Mouse (Mus musculus) urinary bladder, adult 2 months (tissue): ENCODE data around the gene Gk5. TPM values are rescaled to one million over a fixed set of nuclear protein-coding genes. Genes with fewer than 3 reads are reported as not detected.
A peak's percentile ranks its signal among the peaks of the same experiment; 100 is the strongest.
"Not testable (repeated sequence)": the region's sequence is repeated elsewhere in the genome, so short reads cannot be mapped to it uniquely, and the experiment has no call there.

ENCODE experiments used
- DNase-seq: peaks from one replicate; pipeline ENCODE4 v3.0.0; 2022; ENCODE audit warnings: low spot score
- polyA plus RNA-seq: library from polyadenylated mRNA; depleted of rRNA; stranded (reverse); fragments of >200 nt; gene quantifications from 2 replicates; pipeline ENCODE4 v1.2.3, GENCODE M21; 2012

The Gk5 gene
- polyA plus RNA-seq, 1 experiment: 6.5 TPM

DNA sequence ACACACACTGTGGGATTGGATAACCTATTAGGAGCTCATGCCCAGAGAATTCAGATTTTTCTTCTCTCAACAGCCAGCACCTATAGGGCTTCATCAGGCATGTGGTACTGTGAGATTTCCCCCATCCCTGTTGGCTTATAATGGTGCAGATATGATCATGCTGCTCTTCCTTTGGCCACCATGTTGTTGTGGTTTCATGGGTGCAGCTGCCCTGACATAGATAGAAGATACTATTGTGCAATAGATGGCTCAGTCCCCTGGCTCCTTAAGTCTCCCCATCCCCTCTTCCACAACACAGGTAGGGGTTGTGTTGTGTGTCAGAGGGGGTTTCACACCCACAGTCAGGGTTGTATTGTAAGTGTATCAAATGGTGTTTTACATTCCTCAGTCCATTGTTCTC lies 25.7 kb downstream of the Gk5 start:
- no peak for DNase-seq

- no peak for DNase-seq
Observed at GRCm38 (mm10) chr9:96152801-96153200, 33.6 kb downstream of the Gk5 start.

DNA sequence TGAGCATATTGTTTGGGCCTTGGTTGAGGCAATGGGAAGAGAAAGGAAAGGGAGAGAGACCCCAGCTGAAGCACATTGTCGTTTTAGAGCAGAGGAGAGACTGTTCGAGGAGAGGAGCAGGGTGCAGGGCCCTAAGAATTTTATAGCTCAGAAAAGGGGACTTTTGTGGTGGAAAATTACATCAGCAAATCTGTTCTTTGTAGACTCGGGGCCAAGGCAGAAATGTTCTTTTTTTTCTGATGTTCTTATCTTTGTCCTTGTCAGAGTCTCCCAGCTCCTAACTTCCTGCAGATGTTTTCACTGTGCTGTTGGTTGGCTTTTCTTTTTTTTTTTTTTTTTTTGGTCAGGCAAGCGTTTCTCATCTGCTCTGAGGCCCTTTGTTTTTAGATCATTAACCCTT lies 39.3 kb downstream of the Gk5 start:
- no peak for DNase-seq

GRCm38 (mm10) chr9:96159047-96159446 lies 39.9 kb downstream of the Gk5 start:
- DNase-seq: no peak

DNA sequence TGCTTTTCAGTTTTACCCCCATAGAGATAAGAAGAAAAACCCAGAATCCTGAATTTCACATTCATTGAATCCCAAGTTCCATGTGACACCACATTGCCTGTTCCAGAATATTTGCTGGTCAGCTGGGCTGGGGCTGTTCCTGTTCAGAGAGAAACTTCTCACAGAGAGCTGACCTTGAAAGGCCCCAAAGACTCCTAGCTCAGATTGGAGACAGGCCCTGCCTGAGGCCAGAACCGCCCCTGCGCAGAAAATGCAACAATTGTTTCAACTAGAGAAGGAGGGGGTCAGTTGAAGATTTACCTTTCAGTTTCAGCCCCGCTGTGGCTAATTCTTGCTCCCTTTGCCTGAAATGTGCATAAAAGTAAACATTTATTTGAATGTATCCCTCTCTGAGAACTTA lies 41.6 kb downstream of the Gk5 start:
- no peak for DNase-seq

- no peak for DNase-seq
Observed at GRCm38 (mm10) chr9:96162421-96162820, 43.3 kb downstream of the Gk5 start.

DNA sequence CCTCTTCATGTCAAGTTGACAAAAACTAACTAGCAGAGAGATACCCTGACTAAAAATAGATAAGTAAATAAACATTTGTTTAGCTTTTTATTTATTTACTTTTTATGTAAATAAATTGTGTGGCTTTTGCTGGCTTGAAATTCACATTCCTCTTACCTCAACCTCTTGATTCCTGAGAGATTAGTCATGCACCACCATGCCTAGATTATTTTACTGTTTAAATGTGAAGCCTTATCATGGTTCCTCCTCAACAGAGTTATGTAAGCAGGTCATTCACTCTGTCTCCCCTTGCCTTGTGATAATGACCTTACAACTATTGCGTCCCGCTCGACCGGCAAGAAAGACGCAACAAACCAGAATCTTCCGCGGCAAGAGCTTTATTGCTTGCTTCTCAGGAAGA lies 44.3 kb downstream of the Gk5 start:
- DNase-seq: no peak

- DNase-seq: not testable (repeated sequence)
Observed at GRCm38 (mm10) chr9:96163983-96164382, 44.8 kb downstream of the Gk5 start.

DNA sequence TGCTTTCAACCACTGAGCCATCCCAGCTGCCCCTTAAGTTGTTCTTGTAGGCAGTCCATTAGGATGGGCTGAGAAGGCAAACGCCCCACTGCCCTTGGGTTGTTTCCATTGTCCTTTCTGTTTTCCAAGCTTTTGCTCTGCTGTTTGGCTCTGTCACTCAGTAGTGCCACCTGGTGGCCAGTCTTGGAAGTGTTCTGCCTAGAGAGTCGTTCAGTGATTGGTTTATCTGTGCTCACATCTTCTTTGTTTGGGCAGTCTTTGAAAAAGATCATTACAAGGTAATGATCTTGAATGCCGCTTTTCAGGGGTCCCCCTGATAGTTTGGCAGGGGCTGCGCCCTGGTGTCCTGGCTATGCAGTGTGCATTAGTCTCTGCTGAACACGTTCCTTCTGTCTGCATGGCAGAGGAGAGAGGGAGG lies 48.0 kb downstream of the Gk5 start:
- peak; percentile 35 for DNase-seq

- no peak for DNase-seq
Observed at GRCm38 (mm10) chr9:96170600-96170999, 51.4 kb downstream of the Gk5 start.

GRCm38 (mm10) chr9:96184909-96185308 lies 65.7 kb downstream of the Gk5 start:
- no peak for DNase-seq

- no peak for DNase-seq
Observed at GRCm38 (mm10) chr9:96186701-96187100, 67.5 kb downstream of the Gk5 start.

DNA sequence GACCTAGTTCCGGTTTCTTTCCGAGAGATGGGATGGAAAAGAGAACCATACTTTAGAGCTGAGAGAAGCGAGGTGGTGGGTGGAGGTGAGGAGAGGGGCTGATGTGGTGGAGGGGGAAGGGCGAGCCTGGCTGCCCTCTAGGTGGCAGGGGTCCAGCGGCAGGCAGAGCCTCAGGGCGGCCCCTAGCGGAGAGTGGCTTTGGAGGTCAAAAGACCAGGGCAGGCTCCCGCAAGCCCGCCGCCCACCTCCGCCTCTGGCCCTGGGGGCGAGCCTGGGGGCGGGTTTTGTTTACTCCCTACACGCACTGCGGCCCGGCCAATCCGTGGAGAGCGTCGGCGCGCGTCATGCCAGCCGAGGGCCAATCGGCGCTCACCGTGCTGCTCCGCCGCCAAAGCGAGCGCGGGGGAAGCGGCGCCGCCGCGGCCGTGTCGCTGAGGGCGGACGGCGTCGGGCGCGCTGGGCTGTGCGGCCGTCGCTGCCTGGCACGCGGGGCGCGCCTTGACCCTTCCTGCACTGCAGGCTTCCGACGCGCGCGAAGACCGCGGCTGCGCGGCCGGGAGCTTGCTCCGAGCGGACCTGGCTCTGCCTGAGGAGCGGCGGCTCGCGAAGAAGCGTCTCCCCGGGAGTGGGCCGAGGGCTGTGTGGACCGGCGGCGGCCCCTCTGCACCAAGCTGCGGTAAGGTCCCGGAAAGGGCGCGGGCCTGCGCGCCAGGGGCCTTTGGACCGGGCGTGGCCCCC lies 76.9 kb downstream of the Gk5 start, which contains the start of gene Tfdp2:
TSS of gene Tfdp2 (plus strand) at position 391 of the 738 bp plus-strand sequence.
- peak; percentile 78 for DNase-seq

GRCm38 (mm10) chr9:96196636-96197181 lies 77.5 kb downstream of the Gk5 start:
- peak; percentile 35 for DNase-seq

DNA sequence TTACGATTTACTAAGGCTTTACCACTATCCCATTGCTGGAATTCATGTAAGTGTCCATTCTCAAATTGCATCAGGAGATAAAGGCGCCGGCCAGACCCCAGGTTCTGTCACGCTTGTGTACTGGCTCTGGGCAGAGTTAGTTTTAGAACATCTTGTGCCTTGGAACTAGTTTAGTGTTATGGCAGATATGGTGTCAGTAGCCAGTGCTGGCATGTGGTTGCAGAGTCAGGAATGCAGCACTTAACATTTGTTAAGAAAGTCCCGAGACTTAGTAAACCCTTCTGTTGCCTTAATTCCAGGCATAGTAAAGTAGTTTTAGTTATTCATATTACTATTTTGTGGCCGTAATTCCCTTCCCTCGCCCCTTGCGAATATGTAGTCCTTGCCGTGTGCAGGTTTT lies 78.6 kb downstream of the Gk5 start:
- no peak for DNase-seq

DNA sequence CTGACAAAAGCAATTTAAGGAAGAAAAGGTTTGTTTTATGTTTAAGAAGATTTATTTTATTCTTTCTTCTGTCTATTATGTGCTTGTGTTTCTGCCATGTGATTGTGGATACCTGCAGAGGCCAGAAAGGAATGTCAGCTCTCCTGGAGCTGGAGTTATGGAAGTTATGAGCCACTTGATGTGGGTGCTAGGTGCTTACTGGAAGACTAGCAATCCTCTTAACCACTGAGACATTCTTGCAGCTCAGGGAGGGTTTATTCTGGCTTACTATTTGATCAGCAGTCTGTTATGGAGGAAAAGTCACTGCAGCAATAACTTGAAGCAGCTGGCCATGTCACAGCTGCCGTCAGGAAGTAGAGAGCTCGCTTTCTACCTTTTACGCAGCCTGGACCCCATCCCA lies 84.5 kb downstream of the Gk5 start:
- no peak for DNase-seq

DNA sequence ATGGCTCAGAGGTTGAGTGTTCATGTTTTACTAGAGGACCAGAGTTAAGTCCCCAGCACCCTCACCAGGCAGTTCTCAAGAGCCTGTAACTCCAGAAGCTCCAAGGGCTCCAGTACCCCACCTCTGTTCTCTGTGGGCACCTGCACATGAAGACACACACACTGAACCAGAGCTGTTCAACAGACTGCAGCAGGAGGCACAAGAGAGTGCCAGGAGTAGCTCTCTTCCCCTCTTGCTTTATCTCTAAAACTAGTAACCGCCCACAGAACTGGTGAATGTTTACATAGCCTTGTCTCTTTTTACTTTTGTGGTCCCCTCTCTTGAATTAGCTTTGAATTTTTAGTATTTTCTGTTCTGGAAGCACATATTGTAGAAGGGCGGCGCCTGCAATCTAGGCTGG lies 88.3 kb downstream of the Gk5 start:
- DNase-seq: no peak

GRCm38 (mm10) chr9:96213036-96213645 lies 94.0 kb downstream of the Gk5 start:
- DNase-seq: no peak

- DNase-seq: no peak
Observed at GRCm38 (mm10) chr9:96214171-96214570, 95.0 kb downstream of the Gk5 start.

DNA sequence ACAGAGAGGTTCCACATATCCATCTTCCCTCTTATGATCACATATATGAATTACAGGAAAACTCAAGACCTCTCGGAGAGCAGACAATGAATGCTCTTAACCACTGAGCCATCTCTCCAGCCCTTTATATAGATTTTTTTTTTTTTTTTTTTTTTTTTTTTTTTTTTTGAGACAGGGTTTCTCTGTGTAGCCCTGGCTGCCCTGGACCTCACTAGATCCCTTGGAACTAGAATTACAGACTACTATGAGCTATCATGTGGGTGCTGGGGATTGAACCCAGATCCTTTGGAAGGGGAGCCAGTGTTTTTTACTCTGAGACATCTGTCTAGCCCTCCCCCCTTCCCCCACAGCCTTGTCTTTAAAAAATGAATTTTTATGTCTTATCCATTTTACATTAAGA lies 98.1 kb downstream of the Gk5 start:
- DNase-seq: no peak

DNA sequence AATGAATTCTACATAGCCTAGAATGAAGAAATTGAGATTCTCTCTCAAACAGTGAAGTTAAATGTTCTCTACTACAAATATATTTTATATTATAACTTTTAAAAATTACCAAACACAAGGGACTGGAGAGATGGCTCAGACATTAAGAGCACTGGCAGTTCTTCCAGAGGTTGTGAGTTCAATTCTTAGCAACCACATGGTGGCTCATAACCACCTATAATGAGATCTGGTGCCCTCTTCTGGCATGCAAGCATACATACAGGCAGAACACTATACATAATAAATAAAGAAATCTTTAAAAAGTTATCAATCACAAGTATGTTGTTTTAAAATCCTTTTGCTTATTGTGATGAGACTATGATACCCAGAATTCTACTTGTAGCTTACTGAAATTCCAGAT lies 98.6 kb downstream of the Gk5 start:
- DNase-seq: no peak

DNA sequence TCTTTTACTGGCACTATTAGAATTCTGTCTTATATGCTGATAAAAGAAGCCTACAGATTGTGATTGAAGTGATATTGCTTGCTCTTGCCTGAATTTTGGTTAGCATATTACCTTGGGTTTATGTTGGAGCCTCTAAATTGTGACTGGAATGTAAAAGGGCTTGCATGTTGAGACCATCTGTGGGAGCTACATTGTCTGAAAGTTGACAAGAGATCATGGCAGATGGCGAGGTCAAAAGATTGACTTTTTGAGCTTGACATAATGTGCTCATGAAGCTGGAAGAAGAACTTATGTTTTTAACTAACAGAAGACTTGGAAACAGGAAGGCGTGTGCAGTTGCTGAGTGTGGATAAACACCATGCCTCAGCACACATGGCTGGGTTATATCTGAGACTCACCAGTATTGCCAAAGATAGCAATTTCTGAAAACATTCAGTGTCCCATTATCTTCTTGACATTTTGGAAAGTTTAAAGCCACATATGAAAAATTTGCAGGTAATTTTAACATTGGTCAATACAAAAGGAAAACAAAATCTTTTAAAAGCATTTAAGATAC lies 100.0 kb downstream of the Gk5 start:
- DNase-seq: no peak

DNA sequence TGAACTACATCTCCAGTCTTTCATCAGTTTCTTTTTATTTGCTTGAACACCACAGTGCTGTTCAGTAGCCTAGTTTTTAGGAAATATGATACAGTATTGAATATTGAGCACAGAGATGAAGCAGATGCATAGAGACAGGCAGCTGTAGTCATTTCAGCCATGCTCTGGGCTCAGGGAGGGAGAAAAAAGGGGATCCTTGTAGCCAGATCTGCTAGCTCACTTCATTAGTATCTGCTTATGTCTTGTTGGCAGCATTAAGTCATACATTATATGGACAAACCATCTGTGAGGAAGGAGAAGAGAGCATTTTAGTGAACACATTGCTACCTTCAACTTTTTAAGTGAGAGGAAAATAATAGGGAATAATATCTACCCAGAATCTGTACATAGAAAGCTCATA lies 101.3 kb downstream of the Gk5 start:
- DNase-seq: no peak
